Mouse (Mus musculus) stomach, postnatal 0 days (tissue): ENCODE results near the gene Hp1bp3. TPM values are rescaled to one million over a fixed set of nuclear protein-coding genes. Genes with fewer than 3 reads are reported as not detected.

Experiments used
- ATAC-seq: fragments of 200-750 bp; cut with Nextera tagmentation; 2 replicates; pipeline ENCODE4 v1.8.0; 2017; ENCODE audit not compliant: low FRiP score, low TSS enrichment
- DNase-seq: peaks from one replicate; pipeline ENCODE4 v3.0.0-alpha.2; 2016; ENCODE audit warnings: low spot score
- H3K27ac ChIP-seq: fragments of 300-500 bp; sonication (generic); replicated peaks from 2 replicates; pipeline ENCODE4 v1.5.1; 2014; ENCODE audit warnings: mild to moderate bottlenecking, control low read depth
- H3K27me3 ChIP-seq: fragments of 300-500 bp; sonication (generic); 2 replicates; pipeline ENCODE4 v1.6.1; 2014; ENCODE audit warnings: low read length; ENCODE audit not compliant: control insufficient read depth, insufficient read depth
- H3K36me3 ChIP-seq: fragments of 300-500 bp; sonication (generic); 2 replicates; pipeline ENCODE4 v1.6.1; 2014; ENCODE audit warnings: low read length, mixed read lengths; ENCODE audit not compliant: control insufficient read depth, insufficient read depth
- H3K4me1 ChIP-seq: fragments of 300-500 bp; sonication (generic); replicated peaks from 2 replicates; pipeline ENCODE4 v1.6.1; 2014; ENCODE audit warnings: antibody characterized with exemption; ENCODE audit not compliant: control insufficient read depth, insufficient read depth
- H3K4me2 ChIP-seq: fragments of 300-500 bp; sonication (generic); replicated peaks from 2 replicates; pipeline ENCODE4 v1.6.1; 2014; ENCODE audit warnings: low read depth, mild to moderate bottlenecking, control low read depth, moderate library complexity
- H3K4me3 ChIP-seq: fragments of 300-500 bp; sonication (generic); 2 replicates; pipeline ENCODE4 v1.5.1; 2014; ENCODE audit warnings: low read depth, low read length, control low read depth
- H3K9ac ChIP-seq: fragments of 300-500 bp; sonication (generic); 2 replicates; pipeline ENCODE4 v1.6.1; 2014; ENCODE audit warnings: mild to moderate bottlenecking, low read length, control low read depth, mixed read lengths
- H3K9me3 ChIP-seq: fragments of 300-500 bp; sonication (generic); 2 replicates; pipeline ENCODE4 v1.6.1; 2016; ENCODE audit warnings: low read length; ENCODE audit not compliant: control insufficient read depth
- CTCF ChIP-seq: IDR thresholded peaks from 2 replicates; pipeline ENCODE4 v1.5.1; 2016; ENCODE audit warnings: antibody characterized with exemption, low read depth, mild to moderate bottlenecking, moderate library complexity
- EP300 ChIP-seq: optimal IDR thresholded peaks from 2 replicates; pipeline ENCODE3; 2016; ENCODE audit warnings: antibody characterized with exemption
- WGBS: fragments of 180-500 bp; shearing (Covaris S2); extraction: QIAGEN DNeasy Blood & Tissue Kit; methylation state at CpG from one replicate; pipeline ENCODE4 v1.1.7; 2014; 5-methylcytosine and 5-hydroxymethylcytosine counted together
- polyA plus RNA-seq: library from polyadenylated mRNA; unstranded; fragments of >200 nt; fragmentation: Nextera tagmentation; extraction: Ambion mirVana; gene quantifications from 2 replicates; pipeline ENCODE4 v1.2.1, GENCODE M21; 2015

Hp1bp3 gene
- polyA plus RNA-seq, 1 experiment from 2014 or later = 74.7 TPM

DNA sequence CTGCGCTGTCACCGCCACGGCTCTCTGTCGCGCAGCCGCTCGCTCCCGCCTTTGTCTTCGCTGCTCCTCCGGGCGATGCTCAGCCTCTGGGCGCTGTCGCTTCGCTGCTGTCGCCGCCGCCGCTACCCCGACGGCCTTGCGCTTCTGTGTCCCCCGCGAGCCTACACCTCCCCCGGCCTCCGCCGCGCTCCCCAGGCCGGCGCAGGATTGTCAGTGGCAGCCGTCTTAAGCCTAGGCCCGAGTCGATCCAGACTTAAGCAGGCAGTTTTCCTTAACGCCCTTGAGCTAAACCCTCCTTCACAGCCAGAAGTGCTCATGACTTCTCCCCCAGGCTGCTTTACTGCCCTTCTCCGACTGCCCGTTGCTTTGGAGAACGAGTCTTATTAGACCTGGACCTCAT, 1.3 kb downstream of the Hp1bp3 start:
- Histone ChIP-seq H3K27me3 (no peaks in the 10 kb centered on the region), H3K4me1 (no peaks in the 10 kb centered on the region; the same call in 1 of the 2 replicates), H3K4me3 (peak overlapping the region; percentile 86), H3K9me3 (no peaks in the 10 kb centered on the region), H3K9ac (peak overlapping the region; percentile 99), H3K36me3 (no peaks in the 10 kb centered on the region), H3K27ac (peak overlapping the region; percentile 100), H3K4me2 (peak overlapping the region; percentile 79)
- under 1% methylated on average over 36 of the region's 36 CpGs for WGBS
- no peak for TF ChIP-seq CTCF
- TF ChIP-seq EP300 = no peak
- no peak for DNase-seq
- 0 out of 2 replicates have a peak, but pooled peaks have one; percentile 0 for ATAC-seq

DNA sequence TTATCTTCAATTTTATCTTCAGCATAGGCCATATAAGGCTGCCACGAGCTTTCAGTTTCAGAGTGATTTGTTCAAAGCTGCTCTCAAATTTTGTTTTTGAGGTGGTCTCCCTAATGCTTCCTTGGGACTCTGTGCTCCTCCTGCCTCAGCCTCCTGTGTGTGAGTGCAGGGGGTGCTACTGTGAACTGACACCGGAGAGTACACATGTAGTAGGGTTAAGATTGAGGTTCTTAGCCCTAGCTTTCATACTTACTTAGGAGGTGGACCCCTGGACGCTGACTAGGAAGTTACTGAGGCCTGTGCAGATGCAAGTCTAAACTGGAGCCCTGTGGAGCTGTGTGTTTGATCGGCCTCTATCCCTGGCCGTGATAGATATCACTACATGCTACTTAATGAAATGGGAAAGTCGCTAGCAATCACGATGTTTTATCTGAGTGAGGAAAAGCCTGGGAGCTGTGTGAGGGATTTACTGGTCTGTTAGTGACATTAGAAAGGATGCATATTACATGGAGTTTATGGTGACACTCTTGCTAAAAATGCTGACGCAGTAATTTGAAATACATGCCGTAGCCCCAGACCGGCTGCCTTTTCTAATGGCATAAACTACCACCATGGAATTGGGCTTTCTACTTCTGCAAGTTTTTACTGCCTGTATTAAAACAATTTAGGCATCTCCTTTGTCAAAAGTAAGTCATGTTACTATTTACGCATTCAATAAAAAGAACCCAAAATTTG, 2.0 kb downstream of the Hp1bp3 start:
- peak overlapping the region; percentile 100; the same call in 1 of the 2 replicates for H3K27ac ChIP-seq
- peak overlapping the region; percentile 99 for H3K9ac ChIP-seq
- H3K9me3 ChIP-seq = no peaks in the 10 kb centered on the region
- peaks cover 2% of the 10 kb centered on the region; the same call in 1 of the 2 replicates for H3K36me3 ChIP-seq
- TF ChIP-seq CTCF = no peak
- no peak for TF ChIP-seq EP300
- H3K4me1 ChIP-seq = no peaks in the 10 kb centered on the region; the same call in 1 of the 2 replicates
- H3K4me3 ChIP-seq = peak overlapping the region; percentile 86
- ATAC-seq (no peak), DNase-seq (no peak)
- peak overlapping the region; percentile 79 for H3K4me2 ChIP-seq
- H3K27me3 ChIP-seq = no peaks in the 10 kb centered on the region
- WGBS = 63% methylated on average over 11 of the region's 11 CpGs

GRCm38 (mm10) chr4:138219331-138219730, 3.2 kb downstream of the Hp1bp3 start:
- TF ChIP-seq EP300 (no peak), CTCF (no peak)
- Histone ChIP-seq H3K27ac (no peak overlapping the region), H3K4me2 (no peak overlapping the region), H3K9ac (no peak overlapping the region), H3K27me3 (no peaks in the 10 kb centered on the region), H3K9me3 (no peaks in the 10 kb centered on the region), H3K4me3 (no peak overlapping the region), H3K36me3 (peaks cover 8% of the 10 kb centered on the region; the same call in 1 of the 2 replicates), H3K4me1 (no peaks in the 10 kb centered on the region; the same call in 1 of the 2 replicates)
- WGBS = 64% methylated on average over 5 of the region's 5 CpGs
- ATAC-seq = no peak
- no peak for DNase-seq

GRCm38 (mm10) chr4:138220761-138221160, 4.7 kb downstream of the Hp1bp3 start:
- Histone ChIP-seq H3K36me3 (peaks cover 11% of the 10 kb centered on the region), H3K27ac (no peak overlapping the region), H3K9ac (no peak overlapping the region), H3K27me3 (no peaks in the 10 kb centered on the region), H3K9me3 (no peaks in the 10 kb centered on the region), H3K4me2 (no peak overlapping the region), H3K4me3 (no peak overlapping the region), H3K4me1 (no peaks in the 10 kb centered on the region; the same call in 1 of the 2 replicates)
- TF ChIP-seq CTCF (no peak), EP300 (no peak)
- DNase-seq = no peak
- 62% methylated on average over 7 of the region's 7 CpGs for WGBS
- ATAC-seq = no peak

GRCm38 (mm10) chr4:138221406-138221805, 5.3 kb downstream of the Hp1bp3 start:
- H3K27me3 ChIP-seq = no peaks in the 10 kb centered on the region
- H3K4me2 ChIP-seq = no peak overlapping the region
- no peak overlapping the region for H3K27ac ChIP-seq
- no peak overlapping the region for H3K4me3 ChIP-seq
- peaks cover 17% of the 10 kb centered on the region for H3K36me3 ChIP-seq
- no peaks in the 10 kb centered on the region; the same call in 1 of the 2 replicates for H3K4me1 ChIP-seq
- ATAC-seq = no peak
- 74% methylated on average over 5 of the region's 5 CpGs for WGBS
- no peak for DNase-seq
- H3K9me3 ChIP-seq = no peaks in the 10 kb centered on the region
- H3K9ac ChIP-seq = no peak overlapping the region
- no peak for TF ChIP-seq EP300
- no peak for TF ChIP-seq CTCF

GRCm38 (mm10) chr4:138222396-138222795, 6.3 kb downstream of the Hp1bp3 start:
- H3K36me3 ChIP-seq = peaks cover 20% of the 10 kb centered on the region

More at GRCm38 (mm10) chr4:138222396-138222795, 6.3 kb downstream of the Hp1bp3 start:
- no peaks in the 10 kb centered on the region; the same call in 1 of the 2 replicates for H3K4me1 ChIP-seq
- H3K9me3 ChIP-seq = no peaks in the 10 kb centered on the region
- TF ChIP-seq EP300 (no peak), CTCF (no peak)
- H3K27me3 ChIP-seq = no peaks in the 10 kb centered on the region
- H3K4me3 ChIP-seq = no peak overlapping the region
- H3K27ac ChIP-seq = no peak overlapping the region
- no peak for ATAC-seq
- no peak overlapping the region for H3K4me2 ChIP-seq
- DNase-seq = no peak
- no peak overlapping the region for H3K9ac ChIP-seq
- WGBS = 81% methylated on average over 5 of the region's 5 CpGs
